Comparison of ENCODE assay signal across 9 mouse cellular contexts in genomic region chr11:69324749-69325148, GRCm38 (mm10). TPM values are rescaled to one million over a fixed set of nuclear protein-coding genes. Genes with fewer than 3 reads are reported as not detected.
A peak's percentile ranks its signal among the peaks of the same experiment; 100 is the strongest.
DNase-seq lines count a peak whose midpoint lies in the region; ATAC-seq and TF ChIP-seq lines count a peak whose summit lies in the region.
"Had no signal": no experiment of that assay in that cellular context is flagged by ENCODE, and none has a peak within 500 bp of the region (broad histone marks: within the 10 kb centered on the region; RNA-seq: fewer than 3 reads in every experiment).

No protein-coding gene starts in this region.

- H3K4me2 ChIP-seq in forebrain, postnatal 0 days (ENCODE audit: low read depth), result peak overlapping the region; percentile 79
- peak overlapping the region; percentile 96 for H3K4me2 ChIP-seq in liver, embryonic 16.5 days (ENCODE audit: low read depth, low read length)

- ATAC-seq in forebrain, postnatal 0 days, result no peak
- no peak for ATAC-seq in liver, embryonic 16.5 days (ENCODE audit: low read depth)
- no peak for ATAC-seq in frontal cortex, adult (ENCODE audit: low TSS enrichment)

- 81% methylated on average over 6 of the region's 6 CpGs for WGBS in forebrain, postnatal 0 days
- 55% methylated on average over 6 of the region's 6 CpGs for WGBS in liver, embryonic 16.5 days (ENCODE audit: insufficient replicate concordance)

- no peaks in the 10 kb centered on the region for H3K9me3 ChIP-seq in E14TG2a.4 (ENCODE audit: low read length)
- no peaks in the 10 kb centered on the region for H3K9me3 ChIP-seq in forebrain, postnatal 0 days (ENCODE audit: low read length)
- no peaks in the 10 kb centered on the region for H3K9me3 ChIP-seq in liver, embryonic 16.5 days (replicated peaks; ENCODE audit: control insufficient read depth, low read length)

- H3K9ac ChIP-seq in forebrain, postnatal 0 days, result no peak overlapping the region
- peak overlapping the region; percentile 75 for H3K9ac ChIP-seq in liver, embryonic 16.5 days (ENCODE audit: low read depth, low read length)

- intact Hi-C loops in heart, postnatal 14 days (cut with DNase I), result loop anchor here (2.0 kb wide), 1 partner anchor 44 kb away; the partner anchor contains the start of gene Chd3

- DNase-seq in heart, adult 11 months, result peak; percentile 83
- DNase-seq in heart, postnatal 14 days, result no peak
- no peak for DNase-seq in forebrain, postnatal 0 days
- DNase-seq in embryo, embryonic 11 days, result no peak
- DNase-seq in right cerebral cortex, postnatal 4 days, result no peak
- DNase-seq: B cell, adult 2 months had no signal

- peaks cover 36% of the 10 kb centered on the region for H3K27me3 ChIP-seq in E14TG2a.4 (ENCODE audit: insufficient read depth, low read length)
- no peaks in the 10 kb centered on the region for H3K27me3 ChIP-seq in forebrain, postnatal 0 days (ENCODE audit: insufficient read depth, low read length)
- peaks cover 30% of the 10 kb centered on the region for H3K27me3 ChIP-seq in liver, embryonic 16.5 days (ENCODE audit: control insufficient read depth, insufficient read depth, low read depth, low read length)

- peaks cover 50% of the 10 kb centered on the region for H3K4me1 ChIP-seq in E14TG2a.4 (replicated peaks; ENCODE audit: low read depth, low read length)
- H3K4me1 ChIP-seq in forebrain, postnatal 0 days (ENCODE audit: insufficient read depth), result peaks cover 22% of the 10 kb centered on the region
- H3K4me1 ChIP-seq in liver, embryonic 16.5 days (ENCODE audit: control insufficient read depth, low read depth, low read length), result peaks cover 34% of the 10 kb centered on the region

- no peak for TF ChIP-seq CTCF in E14TG2a.4 (conservative IDR thresholded peaks at IDR 0.05; ENCODE audit: low read length)
- no peak for TF ChIP-seq CTCF in forebrain, postnatal 0 days (IDR thresholded peaks at IDR 0.05; ENCODE audit: low read depth)

- H3K27ac ChIP-seq in forebrain, postnatal 0 days (ENCODE audit: low read depth, low read length), result no peak overlapping the region
- no peak overlapping the region for H3K27ac ChIP-seq in liver, embryonic 16.5 days (ENCODE audit: low read length)

- peak overlapping the region; percentile 89 for H3K4me3 ChIP-seq in E14TG2a.4 (replicated peaks; ENCODE audit: low read length)
- H3K4me3 ChIP-seq in forebrain, postnatal 0 days (ENCODE audit: low read depth, low read length), result peak overlapping the region; percentile 72
- peak overlapping the region; percentile 75 for H3K4me3 ChIP-seq in liver, embryonic 16.5 days (ENCODE audit: low read depth, low read length)

- peaks cover 23% of the 10 kb centered on the region for H3K36me3 ChIP-seq in E14TG2a.4 (ENCODE audit: insufficient read depth, low read length)
- H3K36me3 ChIP-seq in forebrain, postnatal 0 days (ENCODE audit: insufficient read depth), result no peaks in the 10 kb centered on the region
- H3K36me3 ChIP-seq in liver, embryonic 16.5 days (ENCODE audit: control insufficient read depth, insufficient read depth), result no peaks in the 10 kb centered on the region

RNA-seq across cellular contexts. Expression of gene Trappc1, which starts 1.0 kb away (rescaled TPM):
- 10 to 100 TPM; 54.0 to 61.4 TPM for total RNA-seq in heart, postnatal 14 days (2021)
- 124 and 133 TPM in 2 replicates for total RNA-seq in forebrain, postnatal 0 days (2014; rRNA removed)
- 149 and 178 TPM in 2 replicates for polyA plus RNA-seq in forebrain, postnatal 0 days (2015; fragmentation: Nextera tagmentation; extraction: Ambion mirVana)
- 69.3 and 75.8 TPM in 2 replicates for polyA plus RNA-seq in liver, embryonic 16.5 days (2015; fragmentation: Nextera tagmentation; extraction: Ambion mirVana)

RNA-seq across cellular contexts. Expression of gene Cntrob, which starts 1.2 kb away (rescaled TPM):
- total RNA-seq in heart, postnatal 14 days (2021), result 1 to 10 TPM; 3.4 to 6.1 TPM
- 20.5 and 35.7 TPM in 2 replicates for total RNA-seq in forebrain, postnatal 0 days (2014; rRNA removed)
- polyA plus RNA-seq in forebrain, postnatal 0 days (2015; fragmentation: Nextera tagmentation; extraction: Ambion mirVana), result 12.1 and 13.0 TPM in 2 replicates
- 6.0 and 7.2 TPM in 2 replicates for polyA plus RNA-seq in liver, embryonic 16.5 days (2015; fragmentation: Nextera tagmentation; extraction: Ambion mirVana)

RNA-seq across cellular contexts. Expression of gene Kcnab3, which starts 1.3 kb away (rescaled TPM):
- under 1 TPM; 0.51 to 0.67 TPM for total RNA-seq in heart, postnatal 14 days (2021)
- total RNA-seq in forebrain, postnatal 0 days (2014; rRNA removed), result 5.5 and 5.8 TPM in 2 replicates
- polyA plus RNA-seq in forebrain, postnatal 0 days (2015; fragmentation: Nextera tagmentation; extraction: Ambion mirVana), result 4.2 and 4.4 TPM in 2 replicates
- polyA plus RNA-seq in liver, embryonic 16.5 days (2015; fragmentation: Nextera tagmentation; extraction: Ambion mirVana), result 0.05 and 0.12 TPM in 2 replicates

RNA-seq across cellular contexts. Expression of gene Rnf227, which starts 15.5 kb away (rescaled TPM):
- total RNA-seq in heart, postnatal 14 days (2021), result under 1 TPM; 0.34 to 0.48 TPM
- total RNA-seq in forebrain, postnatal 0 days (2014; rRNA removed), result 190 and 225 TPM in 2 replicates
- polyA plus RNA-seq in forebrain, postnatal 0 days (2015; fragmentation: Nextera tagmentation; extraction: Ambion mirVana), result 200 and 231 TPM in 2 replicates
- 0.62 and 0.74 TPM in 2 replicates for polyA plus RNA-seq in liver, embryonic 16.5 days (2015; fragmentation: Nextera tagmentation; extraction: Ambion mirVana)

RNA-seq across cellular contexts. Expression of gene Chd3, which starts 44.5 kb away (rescaled TPM):
- 10 to 100 TPM; 45.4 to 47.4 TPM for total RNA-seq in heart, postnatal 14 days (2021)
- total RNA-seq in forebrain, postnatal 0 days (2014; rRNA removed), result 356 and 381 TPM in 2 replicates
- polyA plus RNA-seq in forebrain, postnatal 0 days (2015; fragmentation: Nextera tagmentation; extraction: Ambion mirVana), result 55.3 and 74.7 TPM in 2 replicates
- 5.0 and 5.7 TPM in 2 replicates for polyA plus RNA-seq in liver, embryonic 16.5 days (2015; fragmentation: Nextera tagmentation; extraction: Ambion mirVana)
